ENCODE assay signal across 8 mouse cellular contexts in the genomic region with DNA sequence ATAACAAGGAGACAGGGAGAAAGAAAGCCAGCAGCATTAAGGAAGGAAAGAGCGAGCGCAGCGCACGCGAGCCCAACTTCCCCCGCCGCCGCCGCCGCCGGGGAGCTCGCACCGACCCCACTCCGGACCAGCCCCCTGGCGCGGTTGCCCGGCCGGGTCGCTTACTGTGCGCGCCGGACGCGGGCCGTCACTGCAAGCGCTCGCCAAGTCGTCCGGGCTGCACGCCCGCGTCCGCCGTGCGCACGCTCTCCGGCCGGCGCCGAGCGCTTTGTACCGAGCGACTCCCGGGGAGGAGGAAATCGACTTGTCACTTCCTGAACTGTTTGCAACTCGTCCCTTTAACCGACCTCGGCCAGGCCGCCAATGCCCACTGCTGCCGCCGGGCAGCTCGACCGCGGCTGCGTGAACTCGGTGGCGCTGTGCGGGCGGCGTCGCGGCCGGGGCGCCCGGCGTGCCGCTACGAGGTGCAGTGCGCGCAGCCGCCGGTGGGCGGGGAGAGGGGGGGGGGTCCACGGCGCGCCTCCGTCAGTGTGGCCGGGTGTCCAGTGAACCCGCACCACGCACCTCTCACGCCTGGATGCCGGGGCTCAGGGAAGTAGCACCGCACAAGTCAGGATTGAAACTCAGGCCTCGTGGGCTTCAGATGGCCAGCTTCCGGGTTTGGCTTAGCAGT. TPM values are rescaled to one million over a fixed set of nuclear protein-coding genes. Genes with fewer than 3 reads are reported as not detected.
DNase-seq lines count a peak whose midpoint lies in the region; ATAC-seq and TF ChIP-seq lines count a peak whose summit lies in the region.

A gene (minus strand): TSS at position 471 of the 673 bp plus-strand sequence.

- peaks cover 57% of the 10 kb centered on the region for H3K4me1 ChIP-seq in embryonic facial prominence, embryonic 12.5 days
- H3K4me1 ChIP-seq in liver, embryonic 11.5 days (replicated peaks; ENCODE audit: control insufficient read depth, insufficient read depth, low read length), result peaks cover 28% of the 10 kb centered on the region
- H3K4me1 ChIP-seq in stomach, embryonic 15.5 days, result peaks cover 23% of the 10 kb centered on the region

- no peaks in the 10 kb centered on the region for H3K27me3 ChIP-seq in embryonic facial prominence, embryonic 12.5 days
- H3K27me3 ChIP-seq in liver, embryonic 11.5 days (replicated peaks; ENCODE audit: control insufficient read depth, insufficient read depth, low read length), result no peaks in the 10 kb centered on the region
- H3K27me3 ChIP-seq in myocyte (ENCODE audit: control insufficient read depth, insufficient read depth, insufficient read length), result no peaks in the 10 kb centered on the region
- no peaks in the 10 kb centered on the region for H3K27me3 ChIP-seq in stomach, embryonic 15.5 days (replicated peaks)

- WGBS in embryonic facial prominence, embryonic 12.5 days, result under 1% methylated on average over 81 of the region's 85 CpGs
- WGBS in liver, embryonic 11.5 days, result under 1% methylated on average over 78 of the region's 85 CpGs
- WGBS in stomach, embryonic 15.5 days, result under 1% methylated on average over 83 of the region's 85 CpGs

- peak within 1 kb of the TSS; percentile 86 for H3ac ChIP-seq in myocyte (ENCODE audit: control insufficient read depth, insufficient read length)

- H3K9ac ChIP-seq in embryonic facial prominence, embryonic 12.5 days, result peak within 1 kb of the TSS; percentile 83
- peak within 1 kb of the TSS; percentile 89 for H3K9ac ChIP-seq in liver, embryonic 11.5 days (ENCODE audit: low read depth, low read length)
- H3K9ac ChIP-seq in stomach, embryonic 15.5 days, result peak within 1 kb of the TSS; percentile 67

- ATAC-seq in embryonic facial prominence, embryonic 12.5 days (ENCODE audit: insufficient number of reproducible peaks, insufficient read depth, low FRiP score, low TSS enrichment), result 0 out of 2 replicates have a peak, but pooled peaks have one; percentile 29
- ATAC-seq in liver, embryonic 11.5 days (replicated peaks; ENCODE audit: low FRiP score), result peak; percentile 50
- ATAC-seq in stomach, embryonic 15.5 days (ENCODE audit: insufficient read depth, low FRiP score, low read depth), result peak; percentile 48

- H3K9me3 ChIP-seq in embryonic facial prominence, embryonic 12.5 days, result no peaks in the 10 kb centered on the region
- no peaks in the 10 kb centered on the region for H3K9me3 ChIP-seq in liver, embryonic 11.5 days (ENCODE audit: control insufficient read depth, low read length)
- no peaks in the 10 kb centered on the region for H3K9me3 ChIP-seq in stomach, embryonic 15.5 days

- peak; percentile 78 for TF ChIP-seq POLR2A in myocyte (IDR thresholded peaks at IDR 0.05; ENCODE audit: insufficient read length, low read depth)

- H3K4me2 ChIP-seq in embryonic facial prominence, embryonic 12.5 days (replicated peaks), result peak within 1 kb of the TSS; percentile 81
- peak within 1 kb of the TSS; percentile 95 for H3K4me2 ChIP-seq in liver, embryonic 11.5 days
- H3K4me2 ChIP-seq in myocyte (ENCODE audit: low read depth), result peak within 1 kb of the TSS; percentile 97
- H3K4me2 ChIP-seq in stomach, embryonic 15.5 days, result peak within 1 kb of the TSS; percentile 83

- no peaks in the 10 kb centered on the region for H3K36me3 ChIP-seq in embryonic facial prominence, embryonic 12.5 days
- no peaks in the 10 kb centered on the region for H3K36me3 ChIP-seq in liver, embryonic 11.5 days (ENCODE audit: control insufficient read depth, insufficient read depth, low read length)
- no peaks in the 10 kb centered on the region for H3K36me3 ChIP-seq in myocyte (ENCODE audit: control insufficient read depth, insufficient read depth)
- H3K36me3 ChIP-seq in stomach, embryonic 15.5 days, result no peaks in the 10 kb centered on the region

- peak within 1 kb of the TSS; percentile 83 for H3K27ac ChIP-seq in embryonic facial prominence, embryonic 12.5 days
- peak within 1 kb of the TSS; percentile 84 for H3K27ac ChIP-seq in liver, embryonic 11.5 days (ENCODE audit: low read depth, low read length)
- H3K27ac ChIP-seq in stomach, embryonic 15.5 days, result peak within 1 kb of the TSS; percentile 87

- H3K79me2 ChIP-seq in myocyte (ENCODE audit: control insufficient read depth, insufficient read depth), result peaks cover 12% of the 10 kb centered on the region

- peak; percentile 77 for DNase-seq in 416B (ENCODE audit: low read depth)
- peak; percentile 88 for DNase-seq in adrenal gland, postnatal 10 days
- no peak for DNase-seq in heart, adult 8-10 months (ENCODE audit: low spot score)
- DNase-seq in kidney, adult 8-10 months, result peak; percentile 62 to 73
- DNase-seq in liver, embryonic 11.5 days (ENCODE audit: low spot score), result peak; percentile 79

- H3K4me3 ChIP-seq in embryonic facial prominence, embryonic 12.5 days, result peak within 1 kb of the TSS; percentile 70
- H3K4me3 ChIP-seq in liver, embryonic 11.5 days (ENCODE audit: low read depth, low read length), result peak within 1 kb of the TSS; percentile 81
- H3K4me3 ChIP-seq in myocyte, result peak within 1 kb of the TSS; percentile 56
- H3K4me3 ChIP-seq in stomach, embryonic 15.5 days (replicated peaks), result peak within 1 kb of the TSS; percentile 72

TF ChIP-seq in myocyte, 11 proteins besides CTCF, POLR2A, EP300 and RAD21:
- TF ChIP-seq MYOD1 (IDR thresholded peaks at IDR 0.05; ENCODE audit: control insufficient read depth in 1 of 3, insufficient read length in 2 of 3, low read depth in 2 of 3) (peak in 1 of 3 experiments; percentile 36), POLR2AphosphoS2 (IDR thresholded peaks at IDR 0.05; ENCODE audit: insufficient read length, low read depth) (peak; percentile 83), TCF12 (IDR thresholded peaks at IDR 0.05; ENCODE audit: insufficient read depth, poor library complexity, severe bottlenecking) (no peak)
TF ChIP-seq in myocyte: peak in this region for 2.

RNA-seq across cellular contexts. Expression of the gene that starts here (rescaled TPM):
- 10 to 100 TPM; 58.4 to 75.1 TPM for total RNA-seq in adrenal gland, postnatal 10 days (2021)
- polyA plus RNA-seq in embryonic facial prominence, embryonic 12.5 days (2016; fragmentation: Nextera tagmentation; extraction: Ambion mirVana), result 23.6 and 27.0 TPM in 2 replicates
- 10 to 100 TPM; 24.0 to 31.3 (median 26.9) TPM for total RNA-seq in heart, adult 8-10 months (2022)
- 20.1 and 20.4 TPM in 2 replicates for polyA plus RNA-seq in liver, embryonic 11.5 days (2014; fragmentation: Nextera tagmentation; extraction: Ambion mirVana)
- 26.5 TPM for polyA plus RNA-seq in myocyte (2012; fragmentation: generic; extraction: Trizol)
- polyA plus RNA-seq in stomach, embryonic 15.5 days (2015; fragmentation: Nextera tagmentation; extraction: Ambion mirVana), result 15.5 and 17.3 TPM in 2 replicates
